Mouse (Mus musculus): Measurements from ENCODE around the gene Slc30a1.

The Slc30a1 gene

GRCm38 (mm10) chr1:191906571-191907430 is at the start of gene Slc30a1:
Slc30a1 (plus strand) TSS chr1:191906767.
- DNase-seq (ENCODE audit: low spot score in 2 of 2) = peak; percentile 98 to 100

- DNase-seq (ENCODE audit: low spot score in 2 of 2) = no peak
Measured at GRCm38 (mm10) chr1:191856886-191857651, 49.5 kb upstream of the Slc30a1 start.

GRCm38 (mm10) chr1:191858136-191858535 is 48.4 kb upstream of the Slc30a1 start:
- DNase-seq (ENCODE audit: low spot score in 2 of 2) = no peak

- DNase-seq (ENCODE audit: low spot score in 2 of 2) = peak in 1 of 2 experiments; percentile 43
Measured at GRCm38 (mm10) chr1:191859847-191860246, 46.7 kb upstream of the Slc30a1 start.

- DNase-seq (ENCODE audit: low spot score in 2 of 2) = no peak
Measured at GRCm38 (mm10) chr1:191861247-191861646, 45.3 kb upstream of the Slc30a1 start.

GRCm38 (mm10) chr1:191863833-191864550 is 42.6 kb upstream of the Slc30a1 start:
- no peak for DNase-seq (ENCODE audit: low spot score in 2 of 2)

GRCm38 (mm10) chr1:191864551-191865027 is 42.0 kb upstream of the Slc30a1 start:
- DNase-seq (ENCODE audit: low spot score in 2 of 2) = no peak

- DNase-seq (ENCODE audit: low spot score in 2 of 2) = no peak
Measured at GRCm38 (mm10) chr1:191872076-191872710, 34.4 kb upstream of the Slc30a1 start.

- peak in 1 of 2 experiments; percentile 66 for DNase-seq (ENCODE audit: low spot score in 2 of 2)
Measured at GRCm38 (mm10) chr1:191875006-191875405, 31.6 kb upstream of the Slc30a1 start.

GRCm38 (mm10) chr1:191875683-191876305 is 30.8 kb upstream of the Slc30a1 start:
- no peak for DNase-seq (ENCODE audit: low spot score in 2 of 2)

GRCm38 (mm10) chr1:191877681-191878080 is 28.9 kb upstream of the Slc30a1 start:
- no peak for DNase-seq (ENCODE audit: low spot score in 2 of 2)

GRCm38 (mm10) chr1:191878518-191878921 is 28.0 kb upstream of the Slc30a1 start:
- DNase-seq (ENCODE audit: low spot score in 2 of 2) = no peak

- DNase-seq (ENCODE audit: low spot score in 2 of 2) = peak in 1 of 2 experiments; percentile 39
Measured at GRCm38 (mm10) chr1:191880247-191880646, 26.3 kb upstream of the Slc30a1 start.

- peak in 1 of 2 experiments; percentile 36 for DNase-seq (ENCODE audit: low spot score in 2 of 2)
Measured at GRCm38 (mm10) chr1:191880921-191881609, 25.5 kb upstream of the Slc30a1 start.

GRCm38 (mm10) chr1:191881663-191882062 is 24.9 kb upstream of the Slc30a1 start:
- DNase-seq (ENCODE audit: low spot score in 2 of 2) = no peak

GRCm38 (mm10) chr1:191882474-191883206 is 23.9 kb upstream of the Slc30a1 start:
- DNase-seq (ENCODE audit: low spot score in 2 of 2) = no peak

- DNase-seq (ENCODE audit: low spot score in 2 of 2) = no peak
Measured at GRCm38 (mm10) chr1:191883654-191884053, 22.9 kb upstream of the Slc30a1 start.

GRCm38 (mm10) chr1:191891912-191892311 is 14.7 kb upstream of the Slc30a1 start:
- no peak for DNase-seq (ENCODE audit: low spot score in 2 of 2)

- DNase-seq (ENCODE audit: low spot score in 2 of 2) = no peak
Measured at GRCm38 (mm10) chr1:191894386-191894785, 12.2 kb upstream of the Slc30a1 start.

GRCm38 (mm10) chr1:191894857-191895256 is 11.7 kb upstream of the Slc30a1 start:
- DNase-seq (ENCODE audit: low spot score in 2 of 2) = no peak
